Mouse (Mus musculus) lung, postnatal 4 days (tissue): ENCODE results near the gene Snta1.

ENCODE experiments used
- DNase-seq, 2 experiments: peaks; one replicate each; pipeline ENCODE4 v3.0.0; 2021

Gene Snta1

DNA sequence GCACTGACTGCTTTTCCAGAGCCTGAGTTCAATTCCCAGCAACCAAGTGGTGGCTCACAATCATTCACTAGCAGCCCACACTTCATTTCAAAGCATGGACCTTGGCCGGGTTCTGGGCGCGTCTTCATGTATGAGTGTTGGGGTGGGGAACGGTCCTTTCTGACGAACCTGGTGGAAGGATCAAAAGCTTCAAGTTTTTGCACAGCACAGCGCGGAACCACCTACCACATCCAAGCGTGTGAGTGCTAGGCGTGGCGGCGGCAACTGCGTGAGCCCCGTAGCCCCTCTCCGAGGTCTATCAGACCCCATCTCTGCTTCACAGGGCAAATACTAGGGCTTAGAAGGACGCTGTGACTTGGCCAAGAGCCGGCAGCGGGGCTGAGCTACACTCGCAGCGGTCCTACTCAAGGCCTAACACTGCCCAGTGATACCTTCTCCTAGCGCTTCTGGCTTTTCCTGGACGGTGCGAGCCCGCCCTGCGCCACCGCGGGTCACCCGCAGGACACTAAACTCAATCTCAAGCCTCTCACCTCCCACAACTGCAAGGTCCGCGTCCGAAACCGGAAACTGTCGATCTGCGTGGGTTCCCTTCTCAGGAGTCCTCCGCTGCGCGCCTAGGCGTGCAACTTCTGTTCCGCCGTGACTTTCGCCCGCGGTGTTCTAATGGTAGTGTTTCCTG, 35.6 kb downstream of the Snta1 start:
- peak; percentile 92 to 94 for DNase-seq

DNA sequence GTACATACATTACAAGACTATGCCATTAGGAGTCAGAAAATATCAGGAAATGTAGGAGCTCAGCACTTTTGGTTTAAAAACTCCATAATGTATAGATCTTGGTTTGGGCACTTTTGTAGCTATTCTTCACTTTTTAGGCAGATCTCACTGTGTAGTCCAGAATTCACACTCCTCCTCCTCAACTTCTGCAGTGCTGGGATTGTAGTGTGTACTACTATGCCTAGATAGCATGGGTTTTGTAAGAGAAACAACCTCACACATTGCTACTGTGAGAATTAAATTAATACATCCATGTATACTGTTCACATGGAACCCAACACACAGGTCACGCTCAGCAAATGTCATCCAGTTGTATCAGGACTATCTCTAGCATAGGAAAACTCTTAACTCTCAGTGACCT, 40.4 kb downstream of the Snta1 start:
- DNase-seq, result no peak

DNA sequence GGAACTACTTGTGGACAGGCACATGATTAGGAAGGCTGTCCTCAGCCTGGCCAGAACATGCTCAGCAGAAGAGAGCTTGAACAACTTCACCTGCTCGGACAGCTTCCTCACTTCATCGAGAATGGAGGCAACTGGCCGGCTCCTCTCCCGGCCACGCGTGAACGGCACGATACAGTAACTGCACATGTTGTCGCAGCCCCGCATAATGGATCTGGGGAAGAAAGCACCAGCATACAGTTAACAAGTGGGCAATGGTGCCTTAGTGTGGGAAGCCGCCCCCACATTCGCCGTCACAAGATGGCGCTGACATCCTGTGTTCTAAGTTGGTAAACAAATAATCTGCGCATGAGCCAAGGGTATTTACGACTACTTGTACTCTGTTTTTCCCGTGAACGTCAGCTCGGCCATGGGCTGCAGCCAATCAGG, 53.9 kb downstream of the Snta1 start:
- peak in 1 of 2 experiments; percentile 19 for DNase-seq

DNA sequence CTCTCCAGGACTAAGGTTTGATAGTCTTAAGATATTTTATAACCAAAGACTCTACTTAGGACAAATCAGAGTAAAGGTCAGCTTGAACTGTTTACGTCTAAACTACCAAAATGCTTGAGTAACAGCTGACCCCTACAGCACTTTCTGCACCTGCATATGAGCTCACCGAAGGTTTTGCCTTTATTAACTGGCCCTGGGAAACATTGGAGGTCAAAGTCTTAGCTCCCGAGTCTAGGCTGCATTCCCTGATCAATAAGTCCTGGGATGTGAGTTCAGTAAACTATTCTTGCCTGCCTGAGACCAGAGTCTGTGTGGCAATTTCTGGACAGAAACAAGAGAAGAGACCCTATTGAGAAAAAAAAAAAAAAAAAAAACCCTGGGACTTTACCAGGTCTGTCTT, 59.7 kb downstream of the Snta1 start:
- DNase-seq, result no peak

DNA sequence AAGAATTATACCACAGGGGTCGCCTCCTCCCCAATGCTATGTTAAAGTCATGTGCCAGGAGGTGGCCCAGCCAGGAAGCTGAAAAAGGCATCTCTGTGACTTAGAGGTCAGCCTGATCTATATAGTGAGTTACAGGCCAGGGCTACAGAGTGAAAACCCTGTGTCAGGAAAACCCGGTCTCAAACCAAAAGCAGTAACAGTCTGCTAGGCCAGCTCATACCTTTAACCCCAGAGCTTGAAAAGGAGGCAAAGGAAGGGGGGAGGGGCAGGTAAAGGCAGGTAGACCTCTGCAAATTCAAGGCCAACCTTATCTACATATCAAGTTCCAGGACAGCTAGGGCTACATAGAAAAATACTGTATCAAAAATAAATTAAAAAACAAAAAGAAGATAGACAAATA, 68.5 kb downstream of the Snta1 start:
- DNase-seq, result no peak

DNA sequence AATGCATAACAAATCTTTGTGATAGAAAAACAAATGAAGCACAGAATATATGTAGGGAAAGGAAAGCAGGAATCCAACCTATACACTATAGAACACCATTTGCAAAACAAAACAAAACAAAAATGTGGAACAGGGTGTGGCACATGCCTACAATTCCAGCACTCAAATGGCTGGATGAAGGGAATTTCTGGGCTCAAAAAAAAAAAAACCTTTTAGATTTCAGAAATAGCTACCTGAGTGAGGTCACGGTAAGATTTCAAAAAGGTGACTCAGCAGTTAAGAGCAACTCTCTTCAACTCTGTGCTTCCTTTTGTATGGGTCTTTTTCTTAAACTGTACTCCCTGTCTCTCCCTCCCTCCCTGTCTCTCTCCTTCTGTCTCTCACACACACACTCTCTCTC, 69.7 kb downstream of the Snta1 start:
- DNase-seq, result no peak

DNA sequence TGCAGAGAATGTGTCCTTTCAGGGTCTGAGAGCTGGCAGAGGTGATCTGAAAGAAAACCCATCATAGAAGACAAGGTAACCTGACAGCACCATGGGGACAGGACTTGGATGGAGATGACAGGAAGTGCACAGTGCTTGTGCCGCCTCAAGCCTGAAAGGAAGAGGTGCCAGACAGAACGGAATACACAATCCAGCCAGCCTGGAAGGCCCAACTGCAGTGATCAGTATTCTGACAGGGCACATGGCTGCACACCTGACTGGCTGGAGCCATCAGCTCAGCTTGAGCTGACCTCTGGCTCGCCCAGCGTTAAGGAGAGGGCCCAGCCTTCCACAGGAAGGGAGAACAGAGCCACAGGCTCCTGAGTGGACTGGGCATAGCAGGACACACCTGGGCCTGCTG, 72.3 kb downstream of the Snta1 start:
- no peak for DNase-seq

DNA sequence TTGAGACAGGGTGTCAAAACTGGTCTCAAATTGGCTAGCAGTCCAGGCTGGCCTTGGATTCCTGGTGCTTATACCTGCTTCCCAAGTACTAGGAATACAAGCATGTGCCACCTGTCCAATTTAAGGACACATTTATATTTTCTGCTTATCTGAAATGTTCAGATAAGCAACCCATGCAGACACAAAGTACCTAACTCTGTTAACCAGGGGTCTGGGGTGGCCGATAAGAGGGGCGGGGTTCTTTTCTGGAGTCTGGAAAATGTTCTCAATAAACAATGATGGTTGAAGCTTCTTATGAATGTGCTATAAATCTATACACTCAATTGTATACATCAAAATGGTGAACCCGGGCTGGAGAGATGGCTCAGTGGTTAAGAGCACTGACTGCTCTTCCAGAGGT, 81.0 kb downstream of the Snta1 start:
- no peak for DNase-seq
